Mouse (Mus musculus) heart, postnatal 0 days (tissue): ENCODE results near the gene Sugp2.

ENCODE experiments used
- CTCF ChIP-seq: IDR thresholded peaks from 2 replicates; pipeline ENCODE4 v1.5.1; 2016; ENCODE audit warnings: antibody characterized with exemption, control low read depth, low read depth
- EP300 ChIP-seq: IDR thresholded peaks from 2 replicates; pipeline ENCODE4 v1.6.1; 2016; ENCODE audit warnings: antibody characterized with exemption, low read depth

DNA sequence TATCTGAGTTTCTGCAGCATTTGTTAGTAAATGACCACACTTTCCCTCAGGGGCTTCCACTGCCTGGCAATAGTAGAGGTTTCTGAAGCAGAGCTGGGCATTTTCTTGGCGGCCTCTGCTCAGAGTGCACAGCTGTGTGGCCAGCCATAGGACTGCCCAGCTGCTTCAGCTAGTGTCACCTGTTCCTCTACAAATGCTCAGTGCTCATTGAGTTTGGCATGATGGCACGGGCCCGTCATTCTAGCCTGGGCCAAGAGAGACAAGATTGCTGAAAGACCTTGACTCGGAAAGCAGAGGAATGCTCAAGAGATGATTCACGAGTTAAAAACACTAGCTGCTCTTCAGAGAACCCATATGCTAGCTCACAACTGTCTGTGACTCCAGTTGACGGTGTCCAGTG, 12.6 kb downstream of the Sugp2 start:
- TF ChIP-seq CTCF = no peak
- no peak for TF ChIP-seq EP300
